Mouse (Mus musculus) urinary bladder, postnatal 25 days (tissue): Measurements from ENCODE around the gene Slc38a4.

Experiments
- DNase-seq: peaks from one replicate; pipeline ENCODE4 v3.0.0; 2022; ENCODE audit warnings: low spot score

Gene Slc38a4

DNA sequence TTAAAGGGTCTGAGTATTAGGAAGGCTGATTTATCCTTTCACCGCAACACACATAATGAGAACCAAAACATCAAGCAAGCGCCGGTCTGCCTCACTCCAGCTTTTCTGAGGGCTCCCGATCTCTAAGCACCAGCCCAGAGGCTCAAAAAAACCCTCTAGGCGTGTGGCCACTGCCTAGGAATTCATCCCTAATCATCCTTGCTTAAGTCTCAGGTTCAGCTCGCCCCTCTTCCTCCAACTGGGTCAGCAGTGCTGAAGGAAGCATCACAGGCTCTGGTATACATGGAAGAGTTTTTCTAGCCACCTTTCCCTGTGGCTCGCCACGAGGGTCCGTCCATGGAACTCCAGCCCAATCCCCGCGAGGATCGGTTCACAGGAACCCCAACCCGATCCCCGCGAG, 1.6 kb downstream of the Slc38a4 start:
- DNase-seq = no peak

DNA sequence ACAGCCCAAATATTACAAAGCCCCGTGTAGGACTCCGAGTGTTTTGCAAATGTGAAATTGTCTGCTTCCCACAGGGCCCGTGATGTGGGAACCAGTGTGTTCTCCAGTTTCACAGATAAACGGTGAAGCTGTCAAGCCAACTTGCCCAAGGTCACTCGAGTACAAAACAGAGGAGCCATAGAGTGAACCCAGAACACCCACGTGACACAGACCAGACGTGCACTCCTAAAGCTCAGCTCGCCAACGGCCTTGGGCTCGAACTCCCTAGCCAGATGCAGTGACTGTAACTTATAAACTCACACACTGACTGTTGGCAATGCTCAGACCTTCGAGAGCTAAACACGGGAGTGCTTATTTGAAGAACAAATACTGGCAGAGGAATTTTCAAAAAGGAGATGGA, 5.3 kb downstream of the Slc38a4 start:
- no peak for DNase-seq

DNA sequence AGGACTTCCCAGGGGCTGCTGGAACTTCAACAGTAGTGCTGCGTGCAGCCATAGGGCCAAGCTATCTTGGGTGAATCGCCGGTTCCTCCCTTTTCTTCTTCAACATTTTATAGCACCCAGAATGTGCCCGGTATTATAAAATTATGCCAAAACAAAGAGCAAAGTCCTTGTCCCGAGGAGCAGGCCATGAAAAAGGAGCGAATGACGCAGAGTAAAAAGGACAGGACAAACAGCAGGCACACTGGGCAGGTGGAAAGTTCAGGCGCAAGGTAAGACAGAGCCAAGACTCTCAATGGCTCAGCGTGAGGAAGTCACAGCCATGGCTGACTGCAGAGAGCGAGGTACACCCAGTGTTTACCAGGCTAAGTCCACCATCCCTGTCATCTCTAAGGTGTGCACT, 5.7 kb downstream of the Slc38a4 start:
- DNase-seq = no peak

DNA sequence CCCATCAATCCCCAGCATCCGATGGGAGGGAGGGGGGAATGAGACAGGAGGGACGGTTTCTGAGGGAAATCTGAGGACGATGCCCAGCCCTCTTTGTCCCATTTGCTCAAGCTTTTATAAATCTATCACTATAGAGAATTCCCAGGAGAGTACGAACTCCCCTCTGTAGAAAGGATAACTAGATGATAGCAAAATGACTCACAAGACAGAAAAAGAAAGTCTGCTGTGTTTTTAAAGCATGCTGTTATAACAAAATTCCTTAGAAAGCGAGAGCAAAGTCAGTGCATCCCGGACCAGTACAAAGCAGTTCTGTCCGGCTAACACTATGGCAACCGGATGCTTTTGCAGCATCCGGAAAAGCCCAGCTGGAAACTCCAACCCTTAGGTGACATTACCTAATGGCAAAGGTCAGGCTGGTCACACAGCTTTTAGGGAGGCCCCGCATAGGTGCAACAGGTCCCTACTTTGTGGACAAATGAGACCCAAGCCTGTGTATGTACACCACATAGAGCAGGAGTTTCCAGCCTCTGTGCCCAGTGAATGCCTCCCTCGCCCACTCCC, 6.4 kb downstream of the Slc38a4 start:
- no peak for DNase-seq

DNA sequence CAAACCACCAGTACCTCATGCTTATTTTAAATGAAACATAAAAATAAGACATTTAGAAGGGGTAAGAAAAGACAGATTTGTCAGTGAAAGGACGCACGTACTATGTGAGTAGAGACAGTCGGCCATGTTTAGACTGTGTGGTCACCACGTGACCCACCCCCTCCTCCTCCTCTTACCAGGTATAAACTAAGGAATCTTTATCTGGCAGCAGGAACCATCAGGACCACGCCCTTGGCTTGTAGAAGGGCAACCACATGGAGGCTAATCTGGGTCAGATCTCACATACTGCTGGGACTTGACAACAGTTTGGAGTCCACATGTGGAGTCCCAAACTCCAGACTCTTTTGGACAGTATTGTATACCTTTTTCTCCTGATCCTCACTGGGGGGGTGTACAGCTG, 7.5 kb downstream of the Slc38a4 start:
- DNase-seq = no peak

DNA sequence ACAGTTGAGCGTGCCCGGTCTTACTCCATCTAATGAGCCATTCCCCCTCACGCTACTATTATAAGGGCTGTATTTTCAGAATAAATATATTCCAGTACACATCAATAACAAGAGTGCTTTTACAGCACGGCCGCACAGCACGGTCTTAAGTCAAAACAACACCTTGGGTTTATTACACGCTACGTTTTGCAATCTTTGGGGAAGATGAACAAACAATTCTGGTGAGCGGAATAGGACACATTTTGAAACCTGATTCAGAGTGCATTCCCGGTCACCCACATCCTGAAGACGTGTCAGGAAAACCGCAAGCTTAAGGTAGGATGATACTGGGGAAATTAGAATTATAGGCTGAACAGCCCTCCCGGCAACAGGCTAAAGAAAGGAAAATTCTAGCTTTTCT, 11.8 kb downstream of the Slc38a4 start:
- DNase-seq = no peak

DNA sequence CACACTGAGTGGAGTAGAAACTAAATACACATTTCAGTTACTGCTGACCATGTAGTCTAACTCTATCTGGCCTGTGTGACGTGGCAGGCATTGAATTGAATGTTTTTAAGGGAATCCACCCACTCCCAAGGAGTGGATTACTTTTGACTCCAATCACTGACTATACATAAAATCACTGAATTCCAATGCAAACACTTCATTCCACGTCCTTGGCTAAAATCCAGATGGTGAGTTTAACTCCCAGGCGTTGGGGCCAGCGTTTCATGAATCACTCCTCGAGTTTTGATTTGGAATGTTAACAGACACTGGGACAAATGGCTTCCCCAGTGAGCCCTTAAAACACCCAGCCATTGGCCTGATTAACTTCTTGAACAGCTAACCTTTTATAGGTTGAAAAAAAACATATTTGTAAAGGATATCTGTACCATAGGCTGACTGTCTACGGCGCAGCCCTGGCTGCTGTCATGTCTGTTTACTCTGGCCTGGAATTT, 13.7 kb downstream of the Slc38a4 start:
- no peak for DNase-seq

DNA sequence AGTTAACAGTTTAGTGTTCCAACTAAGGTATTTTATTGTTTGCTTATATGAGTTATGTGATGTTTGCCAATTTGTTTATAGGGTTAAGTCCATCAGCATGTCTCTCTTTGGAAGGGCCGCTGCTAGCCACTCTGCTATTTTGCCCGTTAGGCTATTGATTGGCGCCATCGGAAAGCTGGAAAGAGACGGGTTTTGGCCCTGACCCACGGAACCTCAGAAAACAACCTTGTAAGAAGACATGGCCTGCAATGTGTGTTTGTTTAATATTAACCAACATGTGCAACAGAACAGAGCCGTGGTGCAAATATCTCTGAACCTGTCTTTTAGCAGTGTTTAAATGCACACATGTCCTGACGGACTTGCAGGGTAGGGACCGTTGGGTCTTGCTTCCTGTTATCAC, 14.6 kb downstream of the Slc38a4 start:
- DNase-seq = no peak

DNA sequence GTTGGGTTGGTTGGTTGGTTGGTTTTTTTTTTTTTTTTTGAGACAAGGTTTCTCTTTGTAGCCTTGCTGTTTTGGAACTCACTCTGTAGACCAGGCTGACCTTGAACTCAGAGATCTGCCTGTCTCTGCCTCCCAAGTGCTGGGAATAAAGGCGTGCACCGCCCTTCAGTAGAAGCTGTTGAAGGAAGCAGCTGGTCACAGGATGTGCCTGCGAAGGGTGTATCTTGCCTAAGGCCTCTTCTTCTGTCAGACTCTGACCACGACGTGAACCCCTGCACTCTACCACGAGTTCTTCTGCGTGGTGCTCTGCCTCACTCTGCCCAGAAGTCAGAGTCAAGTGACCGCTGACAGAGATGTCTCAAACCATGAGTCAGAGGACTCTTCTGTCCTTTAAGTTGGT, 18.0 kb downstream of the Slc38a4 start:
- no peak for DNase-seq

DNA sequence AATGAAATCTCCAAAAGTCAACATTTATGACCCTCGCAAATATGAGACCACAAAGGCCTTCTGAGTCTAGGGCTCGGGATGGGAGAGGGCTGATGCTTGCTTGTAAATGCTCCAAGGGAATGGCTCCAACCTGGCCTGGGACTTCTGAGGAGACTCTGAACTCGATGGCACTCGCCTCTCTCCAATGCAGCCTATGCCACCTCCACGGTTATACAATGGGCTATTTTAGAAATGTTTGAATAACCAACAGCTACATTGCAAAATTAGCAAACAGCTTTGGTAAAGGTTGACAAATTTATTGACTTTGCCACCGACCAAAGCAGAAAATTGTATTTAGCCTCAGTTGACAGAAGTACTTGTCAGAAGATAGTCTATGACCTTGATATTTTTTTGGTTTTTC, 19.9 kb downstream of the Slc38a4 start:
- DNase-seq = no peak

DNA sequence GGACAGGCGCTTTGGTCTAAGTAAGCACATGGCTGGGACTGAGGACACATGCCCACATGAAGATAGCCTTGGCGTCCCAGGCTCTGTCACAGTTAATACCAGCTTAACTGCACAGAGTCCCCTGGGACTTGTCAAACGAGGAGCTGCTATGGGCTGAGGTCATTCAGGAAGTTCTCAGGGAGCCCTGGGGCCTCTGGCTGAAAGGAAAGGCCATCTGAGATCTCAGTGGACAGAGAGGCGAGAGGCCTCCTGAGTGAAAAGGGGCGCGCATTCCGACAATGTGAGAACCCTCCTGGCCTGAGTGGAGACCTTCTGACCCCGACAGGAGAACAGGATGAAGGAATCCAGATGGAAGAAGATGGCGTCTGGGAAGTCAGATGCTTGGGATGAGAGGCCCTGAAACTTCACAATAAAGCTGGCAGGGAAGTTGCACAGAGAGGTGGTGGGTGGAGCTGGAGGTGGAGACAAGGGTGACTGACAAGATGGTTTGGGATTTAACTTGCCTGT, 22.2 kb downstream of the Slc38a4 start:
- DNase-seq = no peak

DNA sequence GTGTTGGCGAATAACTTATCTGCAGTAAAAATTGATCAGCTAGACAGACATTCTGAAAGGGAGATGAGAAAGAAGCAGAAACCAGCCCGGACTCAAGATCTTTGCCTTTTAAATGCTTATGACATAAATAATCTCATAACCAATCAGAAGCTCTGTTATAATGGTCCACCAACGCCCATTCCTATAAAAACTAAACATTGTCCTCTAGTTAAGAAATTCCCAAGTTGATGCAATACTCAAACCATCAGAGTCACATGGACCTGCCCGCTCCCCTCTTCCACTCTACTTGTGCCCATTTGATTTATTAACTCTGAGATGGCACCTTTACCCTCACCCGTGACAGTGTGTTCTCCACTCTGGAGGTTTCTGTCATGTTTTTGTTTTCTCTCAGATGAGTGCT, 23.9 kb downstream of the Slc38a4 start:
- DNase-seq = no peak

DNA sequence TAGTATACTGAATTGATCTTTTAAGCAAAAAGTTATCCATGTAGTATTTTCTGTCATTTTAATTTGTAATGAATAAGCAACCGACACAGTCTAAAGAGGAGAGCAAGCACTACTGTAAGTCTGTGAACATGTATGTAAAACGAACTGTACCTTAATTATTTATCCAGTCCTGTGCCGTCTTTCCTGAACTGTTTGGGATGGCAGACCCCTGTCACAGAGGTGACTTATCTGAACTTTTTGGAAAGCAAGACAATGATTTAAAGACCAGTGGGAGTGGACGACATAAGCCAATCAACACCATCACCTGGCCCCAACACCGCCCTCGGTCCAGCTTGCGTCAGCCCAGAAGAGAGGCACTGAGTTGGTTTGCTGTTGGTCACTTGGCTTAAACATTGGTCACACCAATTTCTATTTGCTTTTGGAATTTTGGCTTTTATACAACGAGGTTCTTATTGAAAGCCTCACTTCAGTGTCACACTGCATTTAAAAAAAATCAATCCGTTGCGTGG, 24.7 kb downstream of the Slc38a4 start:
- no peak for DNase-seq

DNA sequence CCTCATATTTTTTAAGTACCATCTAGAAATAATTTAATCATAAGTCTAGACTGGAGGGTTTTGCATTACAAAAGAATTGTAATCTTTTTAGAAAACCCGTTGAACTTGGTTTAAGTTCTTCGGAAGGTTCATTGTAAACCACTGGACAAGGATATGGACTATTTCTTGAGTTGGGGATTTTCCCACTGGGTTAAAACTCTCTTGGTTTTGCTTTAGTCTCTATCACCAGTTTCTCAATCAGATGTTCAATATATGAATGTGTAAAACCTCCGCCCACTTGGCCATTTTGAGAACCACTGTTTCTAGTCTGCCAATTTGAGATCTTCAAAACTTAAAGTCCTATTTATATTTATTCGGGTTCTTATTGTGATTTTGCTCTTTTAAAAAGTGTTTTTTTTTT, 25.6 kb downstream of the Slc38a4 start:
- DNase-seq = no peak

DNA sequence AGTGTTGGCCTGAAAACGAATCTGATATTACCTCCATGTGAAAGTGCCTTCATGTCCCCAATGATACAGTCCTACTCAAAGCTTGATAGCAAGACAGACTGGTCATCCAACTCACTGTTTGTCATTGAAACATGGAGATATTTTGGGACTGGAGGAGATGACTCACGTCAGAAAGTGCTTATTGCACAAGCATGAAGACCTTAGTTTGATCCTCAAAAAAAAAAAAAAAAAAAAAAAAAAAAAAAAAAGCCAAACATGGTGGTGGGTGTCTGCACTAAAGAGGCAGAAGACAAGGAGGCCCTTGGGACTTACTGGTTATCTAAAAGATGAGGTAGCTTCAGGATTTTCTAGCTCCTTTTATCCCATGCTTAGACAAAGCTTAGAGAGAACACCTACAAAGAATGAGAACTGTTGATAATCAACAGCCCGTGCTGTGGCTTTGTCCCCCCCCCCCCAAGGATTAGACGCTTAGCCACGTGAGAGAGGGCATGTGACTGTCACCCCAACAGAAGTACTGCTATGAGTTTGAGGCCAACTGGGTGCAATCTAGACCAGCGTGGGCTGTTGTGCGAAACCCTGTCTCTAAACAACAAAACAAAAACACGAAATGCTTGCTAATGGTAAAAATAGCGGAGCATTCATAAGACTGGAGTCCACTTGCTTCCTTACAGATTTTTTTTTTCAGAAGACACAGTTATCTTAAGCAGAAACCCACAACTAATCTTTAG, 26.5 kb downstream of the Slc38a4 start:
- no peak for DNase-seq

DNA sequence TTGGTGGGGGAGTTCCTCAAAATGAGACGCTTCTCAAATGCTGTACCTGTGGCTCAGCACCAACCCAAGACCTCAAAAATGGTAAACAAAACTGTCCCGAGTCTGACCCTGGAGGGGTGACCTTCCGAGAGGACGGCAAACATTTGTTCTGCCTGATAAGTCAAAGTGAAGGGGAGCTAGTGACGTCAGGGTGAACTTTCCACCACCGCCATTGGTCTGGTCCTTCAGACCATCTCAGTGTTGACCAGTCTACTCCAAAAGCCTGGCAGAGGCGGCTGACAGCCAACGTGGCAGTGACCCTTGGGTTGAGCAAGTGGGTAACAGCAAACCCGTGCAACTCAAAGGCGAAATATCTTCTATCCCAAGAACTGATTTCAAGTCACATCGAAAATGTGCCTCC, 27.1 kb downstream of the Slc38a4 start:
- DNase-seq = no peak

DNA sequence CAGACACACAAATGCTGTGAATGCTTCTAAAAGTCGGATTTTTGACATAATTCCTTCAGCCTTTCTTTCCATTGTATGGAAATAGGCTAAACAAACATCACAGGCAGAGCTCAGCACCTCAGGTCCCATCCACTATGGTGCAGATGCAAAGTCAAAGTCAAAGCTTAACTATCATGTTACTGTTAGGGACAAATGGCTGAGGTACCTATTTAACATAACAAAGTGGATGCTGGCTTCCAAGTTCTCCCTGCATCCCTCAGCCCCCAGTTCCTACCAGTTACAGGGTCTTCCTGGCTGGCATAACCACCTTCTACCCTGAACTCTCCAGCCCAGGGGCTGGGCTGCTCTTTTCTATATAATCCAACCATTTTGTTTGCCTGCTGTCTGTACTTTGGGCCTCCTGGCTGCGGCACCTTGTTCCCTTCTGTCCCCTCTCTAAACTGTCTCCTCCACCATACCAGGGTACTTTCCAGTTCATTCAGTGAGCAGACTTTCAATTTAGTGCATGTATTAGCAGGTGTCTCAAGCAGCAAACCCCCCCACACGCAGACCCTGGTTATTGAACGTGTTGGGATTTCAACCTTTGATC, 27.6 kb downstream of the Slc38a4 start:
- DNase-seq = no peak

DNA sequence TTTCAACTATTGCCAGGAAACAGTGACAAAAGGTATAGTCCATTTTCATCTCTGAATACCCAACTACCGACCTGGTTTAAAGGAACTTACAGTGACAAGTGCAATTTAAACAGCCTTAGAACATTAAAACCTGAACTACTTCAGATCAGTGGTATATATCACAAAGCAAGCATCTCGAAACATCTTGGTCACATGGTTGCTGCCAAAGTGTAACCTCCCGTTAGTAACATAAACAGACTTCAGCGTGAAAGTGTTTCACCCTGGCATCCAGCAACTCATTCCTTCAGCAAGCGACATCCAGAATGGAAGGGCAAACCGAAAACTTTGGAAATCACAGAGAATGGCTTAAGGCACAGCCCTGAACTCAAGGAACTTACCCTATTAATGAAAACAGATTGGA, 29.1 kb downstream of the Slc38a4 start:
- no peak for DNase-seq

DNA sequence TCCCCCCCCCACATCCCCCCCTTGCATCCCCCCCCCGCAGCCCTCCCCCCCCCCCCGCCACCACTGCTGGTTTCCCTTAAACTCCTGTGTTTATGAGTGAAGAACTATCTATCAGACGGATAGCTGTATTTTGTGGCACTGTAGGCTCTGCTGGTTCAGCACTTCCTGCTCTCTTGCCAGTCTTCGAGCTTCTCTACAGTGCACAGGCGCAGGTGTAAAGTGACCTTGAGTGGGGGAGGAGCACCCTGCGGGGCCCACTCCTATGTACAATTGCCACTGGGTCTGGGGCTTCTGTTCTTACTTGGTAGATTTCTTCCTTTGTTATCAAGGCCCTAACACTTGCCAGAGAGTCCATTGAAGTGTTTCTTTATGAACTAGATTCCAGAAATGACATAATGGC, 33.0 kb downstream of the Slc38a4 start:
- no peak for DNase-seq

DNA sequence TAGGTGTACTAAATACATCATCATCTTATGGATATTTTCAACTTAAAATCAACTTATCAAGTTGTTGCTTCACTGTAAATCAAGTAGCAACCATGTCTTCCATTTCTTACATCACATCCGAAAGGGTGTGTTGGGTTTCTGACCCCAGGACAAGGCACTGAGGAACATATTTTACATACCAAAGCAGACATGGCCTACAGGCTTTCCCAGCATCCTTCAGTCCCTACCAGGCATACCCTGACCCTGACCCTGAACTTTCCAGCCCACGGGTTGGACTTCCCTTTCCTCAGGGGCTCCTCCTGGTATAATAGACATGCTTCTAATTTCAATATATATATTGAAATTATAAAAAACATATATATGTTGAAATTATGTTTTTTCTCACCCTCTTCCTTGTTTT, 33.5 kb downstream of the Slc38a4 start:
- no peak for DNase-seq

DNA sequence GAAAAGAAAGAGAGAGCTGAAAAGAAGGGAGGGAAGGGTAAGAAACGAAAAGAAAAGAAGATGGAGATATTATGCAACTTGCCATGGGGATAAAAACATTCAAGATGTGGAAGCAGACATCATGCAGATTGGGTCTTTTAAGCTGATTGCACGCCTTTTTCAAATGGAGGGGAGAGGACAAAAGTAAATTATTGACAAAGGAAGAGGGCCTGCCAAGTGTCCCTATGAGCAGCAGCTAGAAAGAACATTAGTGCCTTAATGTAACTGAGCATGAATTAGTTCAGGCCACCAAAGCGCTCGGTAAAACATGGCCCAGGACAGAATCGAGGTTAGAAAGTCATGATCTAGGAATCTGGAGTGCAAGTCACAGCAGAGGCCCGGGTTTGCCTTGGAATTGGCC, 35.5 kb downstream of the Slc38a4 start:
- no peak for DNase-seq

DNA sequence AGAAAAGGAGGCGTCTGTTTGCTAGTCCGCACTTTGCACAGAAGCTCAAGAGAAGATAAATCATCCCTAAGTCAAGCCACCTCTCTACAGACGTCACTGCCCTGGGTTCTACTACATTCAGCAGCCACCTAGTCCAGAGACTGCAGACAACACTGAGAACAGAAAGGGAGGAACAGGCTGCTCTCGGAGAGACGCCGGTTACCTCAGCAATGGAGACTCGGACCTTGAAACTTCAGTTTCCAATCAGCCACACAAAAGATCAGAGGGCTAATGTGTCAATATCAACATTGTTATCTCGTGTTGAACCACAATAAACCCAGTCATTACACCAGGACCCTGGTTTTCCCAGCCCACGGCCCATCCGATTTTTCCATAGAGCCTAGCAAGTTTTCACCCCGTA, 36.4 kb downstream of the Slc38a4 start:
- DNase-seq = no peak

DNA sequence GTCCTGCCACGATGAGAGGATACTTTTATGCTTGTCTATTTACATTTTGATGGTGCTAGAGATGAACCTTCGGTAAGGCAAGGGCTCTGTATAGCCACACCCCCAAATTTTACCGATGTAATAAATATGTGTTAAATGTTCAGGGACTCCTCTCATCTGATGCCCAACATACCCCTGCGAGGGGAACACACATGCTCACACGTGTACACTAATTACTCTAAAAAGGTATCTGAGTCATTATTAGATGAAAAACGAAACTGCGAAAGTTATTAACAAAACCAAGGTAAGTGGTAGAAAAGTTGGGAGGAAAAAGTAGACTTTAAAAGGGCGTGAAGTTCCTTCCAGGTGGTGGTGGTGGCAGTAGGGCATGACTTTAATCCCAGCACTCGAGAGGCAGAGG, 38.6 kb downstream of the Slc38a4 start:
- DNase-seq = no peak
